Mouse (Mus musculus) lung, postnatal 36 days (tissue): Measurements from ENCODE around the gene Plagl2.
A peak's percentile ranks its signal among the peaks of the same experiment; 100 is the strongest.
"Not testable (repeated sequence)": the region's sequence is repeated elsewhere in the genome, so short reads cannot be mapped to it uniquely, and the experiment has no call there.

Experiments used
- DNase-seq: peaks from one replicate; pipeline ENCODE4 v3.0.0; 2022; ENCODE audit warnings: mixed read lengths

Gene Plagl2

DNA sequence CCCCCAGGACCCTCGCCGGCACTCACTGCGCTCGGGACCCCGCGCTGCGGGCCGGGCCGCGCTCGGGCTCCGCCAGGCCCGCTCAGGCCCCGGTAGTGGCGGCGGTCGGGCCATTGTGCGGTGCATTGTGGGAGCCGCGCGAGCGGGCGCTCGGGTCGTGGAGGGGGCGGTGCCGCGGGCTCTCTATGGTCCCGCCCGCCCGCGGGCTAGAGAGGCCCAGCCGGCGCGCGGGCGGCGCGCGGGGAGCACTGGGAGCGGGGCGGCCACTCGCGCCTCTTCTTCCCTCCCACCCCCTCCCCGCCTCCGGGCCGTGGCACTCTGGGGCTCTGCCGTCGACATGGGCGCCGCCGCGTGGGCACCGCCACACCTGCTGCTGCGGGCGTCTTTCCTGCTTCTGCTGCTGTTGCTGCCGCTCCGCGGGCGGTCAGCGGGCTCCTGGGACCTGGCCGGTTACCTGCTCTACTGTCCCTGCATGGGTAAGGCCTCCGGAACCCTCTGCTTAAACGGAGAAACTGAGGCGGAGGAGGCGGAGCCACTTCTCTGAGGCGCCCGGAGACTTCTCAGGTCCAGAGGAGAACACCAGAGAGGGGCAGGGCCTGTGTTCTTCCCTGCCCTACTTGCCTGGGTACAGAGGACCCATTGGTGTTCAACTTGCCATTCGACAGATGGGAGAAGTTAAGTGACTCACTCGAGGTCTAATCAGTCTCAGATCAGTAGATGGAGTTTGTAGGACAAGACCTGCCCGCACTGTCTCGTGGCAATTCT is at the start of gene Plagl2, which contains the start of gene Pofut1:
Plagl2 (minus strand) TSS at position 177 of the 765 bp plus-strand sequence.
Pofut1 (plus strand) TSS at position 284 of the 765 bp plus-strand sequence.
- peak; percentile 94 for DNase-seq

DNA sequence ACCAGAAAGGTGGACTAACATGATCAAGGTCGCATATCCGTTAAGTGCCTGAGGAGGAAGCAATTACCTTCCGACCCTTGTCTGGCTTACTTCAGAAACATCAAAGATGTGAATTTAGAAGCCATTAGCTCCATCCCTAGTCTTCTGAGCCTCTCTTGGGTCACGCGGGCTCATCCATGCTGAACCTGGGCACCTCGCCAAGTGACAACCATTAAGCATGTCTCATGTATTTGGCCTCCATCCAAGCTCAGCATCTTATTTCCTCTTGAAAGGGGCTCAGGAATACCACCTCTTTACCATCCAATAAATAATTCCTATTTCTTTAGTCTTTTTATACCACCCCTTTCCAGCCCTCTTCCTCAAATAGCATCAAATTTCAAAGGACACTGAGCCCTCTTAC is 46.6 kb upstream of the Plagl2 start:
- DNase-seq: no peak

GRCm38 (mm10) chr2:153286524-153286923 is 45.3 kb upstream of the Plagl2 start:
- no peak for DNase-seq

DNA sequence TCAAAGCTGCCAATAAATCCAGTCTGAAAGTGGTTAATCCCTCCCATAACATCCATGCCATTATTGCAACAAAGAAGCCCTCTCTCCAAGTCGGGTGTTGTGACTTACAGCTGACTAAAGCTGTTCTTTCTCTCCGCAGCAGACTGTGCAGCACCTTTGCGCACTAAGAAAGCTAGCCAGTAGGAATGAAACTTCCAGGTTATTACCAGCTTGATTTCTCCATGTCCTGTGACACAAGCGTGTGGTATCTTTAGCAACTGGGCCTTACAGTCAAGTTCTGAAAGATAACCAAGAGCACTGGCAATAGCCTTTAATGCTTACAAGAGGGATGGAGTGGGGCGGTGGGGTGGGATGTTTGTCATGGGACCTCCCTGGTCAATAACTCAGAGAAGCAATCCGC is 42.7 kb upstream of the Plagl2 start:
- no peak for DNase-seq

DNA sequence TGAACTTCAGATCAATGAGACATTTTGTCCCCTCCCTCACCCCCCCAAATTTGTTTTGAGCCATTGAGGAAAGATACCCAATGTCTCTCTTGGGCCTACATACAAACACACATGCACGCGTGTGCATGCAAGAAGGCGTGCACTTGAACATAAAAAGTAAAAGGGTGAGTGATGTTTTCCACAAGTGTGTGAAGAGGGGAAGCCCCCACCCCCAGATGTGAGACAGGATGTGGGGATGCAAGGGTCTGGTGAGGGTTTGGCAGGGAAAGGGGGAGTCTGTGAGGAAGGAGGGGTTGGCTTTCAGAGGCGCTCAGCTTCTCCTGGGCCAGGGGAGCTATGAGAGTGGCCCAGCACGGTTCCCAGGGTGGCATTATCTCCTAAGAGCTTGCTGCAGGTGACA is 37.1 kb upstream of the Plagl2 start:
- DNase-seq: no peak

- not testable (repeated sequence) for DNase-seq
Measured at GRCm38 (mm10) chr2:153276846-153277245, 35.6 kb upstream of the Plagl2 start.

GRCm38 (mm10) chr2:153276440-153276839 is 35.2 kb upstream of the Plagl2 start:
- no peak for DNase-seq

GRCm38 (mm10) chr2:153275577-153275976 is 34.4 kb upstream of the Plagl2 start:
- not testable (repeated sequence) for DNase-seq

DNA sequence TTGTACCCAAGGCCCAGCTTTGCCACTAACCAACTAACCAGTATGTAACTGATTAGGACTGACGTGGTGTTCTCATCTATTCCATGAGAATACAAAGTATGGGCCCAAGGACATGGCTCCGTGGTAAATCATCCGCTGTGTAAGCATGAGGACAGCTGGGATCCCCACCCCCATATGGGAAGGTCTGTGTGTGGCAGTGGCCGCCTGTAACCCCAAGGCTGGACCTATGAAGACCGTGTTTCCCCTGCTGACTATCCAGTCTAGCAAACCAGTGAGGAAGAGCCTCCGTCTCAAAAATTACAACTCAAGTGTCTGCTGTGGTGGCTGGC is 33.7 kb upstream of the Plagl2 start:
- DNase-seq: no peak

GRCm38 (mm10) chr2:153274200-153274918 is 33.1 kb upstream of the Plagl2 start:
- DNase-seq: not testable (repeated sequence)

- DNase-seq: not testable (repeated sequence)
Measured at GRCm38 (mm10) chr2:153270231-153270915, 29.1 kb upstream of the Plagl2 start.

GRCm38 (mm10) chr2:153267331-153267730 is 26.1 kb upstream of the Plagl2 start:
- DNase-seq: no peak

DNA sequence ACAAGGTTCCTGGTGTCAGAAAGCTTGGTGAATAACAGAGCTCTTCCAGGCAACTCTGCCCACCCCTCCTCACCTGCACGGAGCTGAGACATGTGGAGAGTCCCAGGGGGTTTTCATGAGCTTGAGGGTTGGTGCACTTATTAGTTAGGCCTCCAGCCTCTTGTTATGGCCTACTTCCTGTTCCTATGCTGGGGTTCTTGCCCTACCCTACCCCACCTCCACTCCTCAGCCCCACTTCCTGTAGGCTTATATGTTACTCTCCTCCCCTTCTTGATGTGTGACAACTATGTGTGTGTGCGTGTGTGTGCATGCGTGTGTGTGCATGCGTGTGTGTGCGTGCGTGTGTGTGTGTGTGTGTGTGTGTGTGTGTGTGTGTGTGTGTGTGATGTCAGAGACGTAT is 21.8 kb upstream of the Plagl2 start:
- no peak for DNase-seq

DNA sequence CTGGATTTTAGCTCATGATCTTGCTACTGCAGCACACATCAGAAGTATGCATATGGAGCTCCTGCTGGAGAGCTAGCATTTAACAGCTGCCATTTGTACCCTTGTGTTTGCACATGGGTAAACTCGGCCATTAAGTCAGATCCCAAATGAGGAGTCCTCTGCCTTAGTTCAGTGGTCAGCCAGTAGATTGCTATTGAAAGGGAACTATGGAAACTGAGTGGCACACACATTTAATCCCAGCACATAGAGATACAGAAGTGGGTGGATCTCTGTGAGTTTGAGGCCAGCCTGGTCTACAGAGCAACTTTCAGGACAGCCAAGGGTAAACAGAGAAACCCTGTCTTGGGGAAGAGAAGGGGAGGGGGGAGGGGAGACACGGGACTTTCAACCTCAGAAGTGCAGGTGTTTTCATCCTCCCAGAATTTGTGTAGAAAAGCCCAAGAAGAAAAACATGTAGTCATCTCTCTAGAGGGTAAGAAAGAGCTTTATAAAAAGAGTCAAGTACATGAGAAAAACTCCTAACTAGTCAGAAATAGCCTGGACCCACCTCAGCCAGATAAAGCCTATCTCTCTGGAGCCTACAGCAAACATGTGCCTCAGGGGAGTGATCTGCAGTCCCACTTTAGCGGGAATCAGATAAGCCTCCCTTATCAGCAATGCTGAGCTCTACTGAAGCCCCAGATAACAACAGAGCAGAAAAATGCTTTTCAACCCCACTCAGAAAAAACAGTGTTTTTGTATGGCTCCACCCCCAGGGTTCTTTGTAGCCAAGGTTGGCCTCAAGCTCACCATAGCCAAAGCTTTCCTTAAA is 18.8 kb upstream of the Plagl2 start:
- no peak for DNase-seq

- peak; percentile 38 for DNase-seq
Measured at GRCm38 (mm10) chr2:153259030-153259863, 18.0 kb upstream of the Plagl2 start.

- no peak for DNase-seq
Measured at GRCm38 (mm10) chr2:153256604-153257003, 15.4 kb upstream of the Plagl2 start.

DNA sequence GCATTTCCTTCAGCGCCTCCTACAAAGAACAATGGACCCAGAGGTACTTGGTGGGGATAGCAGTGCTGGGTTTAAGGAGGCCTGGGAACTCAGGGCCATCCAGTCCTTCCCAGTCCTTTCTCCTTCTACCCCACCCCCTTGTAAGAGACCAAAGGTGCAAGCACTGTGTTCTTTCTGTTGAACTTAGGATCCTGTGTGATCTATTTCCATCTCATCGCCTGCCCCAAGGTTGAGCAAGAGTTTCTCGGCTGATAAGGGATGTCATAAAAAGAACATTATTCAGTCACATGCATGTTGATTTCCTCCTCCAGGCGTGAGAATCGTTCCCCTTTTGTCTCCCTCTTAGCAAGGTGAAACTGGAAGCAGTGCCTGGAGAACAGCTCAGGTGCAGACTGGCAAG is 8.5 kb upstream of the Plagl2 start:
- DNase-seq: no peak

DNA sequence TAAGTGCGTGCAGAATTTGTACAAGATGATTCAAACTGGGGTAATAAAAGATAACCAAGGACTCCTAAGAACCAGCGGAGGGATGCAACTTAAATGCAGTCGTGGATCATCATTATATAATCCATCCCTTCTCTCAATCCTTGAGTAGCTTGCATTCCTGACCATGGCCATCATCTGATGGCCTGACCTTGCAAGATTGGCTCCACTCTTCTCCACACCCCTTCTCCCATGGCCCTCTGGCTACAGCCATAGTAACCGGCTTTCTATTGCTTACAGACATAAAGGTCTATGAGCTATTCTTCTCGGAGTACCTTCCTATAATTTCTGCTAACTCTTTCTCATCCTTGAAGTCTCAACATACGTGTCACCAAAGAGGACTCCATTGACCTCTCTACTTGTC is 930 bp upstream of the Plagl2 start:
- no peak for DNase-seq

DNA sequence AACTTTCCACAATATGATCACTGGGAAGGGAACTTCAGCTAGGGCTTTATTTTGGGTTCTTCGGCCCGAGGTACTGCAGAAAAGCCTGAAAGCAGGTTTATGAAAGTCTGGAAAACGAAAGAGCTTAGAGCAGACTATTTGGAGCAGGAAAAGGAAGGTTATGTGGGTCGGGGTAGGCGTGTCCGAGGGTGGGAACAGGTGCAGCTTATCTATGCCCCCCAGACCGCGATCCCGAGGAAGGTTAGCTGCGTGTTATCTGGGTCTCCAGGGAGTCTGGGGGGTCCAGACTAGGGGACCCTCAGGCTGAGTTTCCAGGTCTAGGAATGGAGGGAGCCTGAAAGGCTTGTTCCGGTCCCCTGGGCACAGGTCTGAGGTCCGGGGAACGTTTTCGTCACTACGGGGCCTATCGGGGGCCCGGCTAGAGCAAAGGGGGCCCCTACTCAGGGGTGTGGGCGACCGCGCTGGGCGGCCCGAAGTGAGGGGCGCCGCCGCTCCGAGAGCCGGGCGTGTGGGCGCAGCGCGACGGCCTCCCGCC is 458 bp downstream of the Plagl2 start:
- peak; percentile 22 for DNase-seq

GRCm38 (mm10) chr2:153239860-153240480 is 1.3 kb downstream of the Plagl2 start:
- DNase-seq: no peak
